Mouse (Mus musculus): ENCODE results near the gene Cyp2r1.

DNA sequence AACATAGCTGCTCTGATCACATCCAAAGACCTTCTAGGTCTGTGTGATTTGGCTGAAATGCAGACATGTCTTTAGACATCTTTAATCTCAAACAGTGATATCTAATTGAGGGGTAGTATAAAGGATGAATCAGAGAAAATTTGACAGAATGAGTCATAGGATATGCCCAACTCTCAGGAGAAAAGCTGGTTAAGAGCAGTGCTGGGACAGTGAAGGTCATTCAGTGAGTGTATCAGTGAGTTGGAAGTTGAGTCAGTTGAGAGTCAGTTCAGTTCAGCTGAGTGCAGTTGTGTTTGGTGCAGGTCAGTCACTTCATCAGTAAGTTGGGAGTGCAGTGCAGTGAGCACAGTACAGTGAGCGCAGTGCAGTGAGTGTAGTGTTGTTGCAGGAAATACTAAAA is 42.6 kb downstream of the Cyp2r1 start:
- no peak for TF ChIP-seq CTCF (conservative IDR thresholded peaks at IDR 0.05 in 1 of 2, IDR thresholded peaks at IDR 0.05 in 1 of 2; ENCODE audit: low read depth in 2 of 2, low read length in 2 of 2)
- TF ChIP-seq POLR2A (IDR thresholded peaks at IDR 0.05; ENCODE audit: low read depth, low read length): no peak
- no peak for TF ChIP-seq GABPA (IDR thresholded peaks at IDR 0.05; ENCODE audit: insufficient replicate concordance, low read depth, low read length)
- no peak for TF ChIP-seq USF2 (conservative IDR thresholded peaks at IDR 0.05; ENCODE audit: low read depth, low read length)
- TF ChIP-seq BHLHE40 (IDR thresholded peaks at IDR 0.05; ENCODE audit: low read depth, low read length): no peak
- no peak for TF ChIP-seq MEF2A (IDR thresholded peaks at IDR 0.05; ENCODE audit: borderline replicate concordance, low read depth, low read length)
